Mouse (Mus musculus): ENCODE data around the gene Gpr183.

Gpr183 gene

DNA sequence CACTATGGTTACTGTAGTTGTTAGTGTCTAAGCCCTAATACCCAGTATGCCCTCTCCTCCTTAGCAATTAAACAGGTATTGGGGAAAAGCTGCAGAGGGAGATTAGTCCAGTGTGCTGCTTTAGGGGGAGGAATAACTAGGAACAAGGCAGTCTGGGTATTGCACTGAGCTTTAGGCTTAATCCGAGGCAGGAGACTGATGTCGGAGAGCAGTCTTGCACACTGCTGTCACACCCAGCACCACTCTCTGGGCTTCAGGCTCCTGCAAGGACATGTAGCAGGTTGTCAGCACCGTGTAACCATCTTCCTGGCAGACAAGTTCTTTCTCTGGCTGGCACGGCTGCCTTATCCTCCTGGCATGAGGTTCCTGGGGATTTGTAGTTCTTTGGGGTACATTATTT lies 32.8 kb downstream of the Gpr183 start:
- in situ Hi-C loops (cut with MboI), result no loop called here

DNA sequence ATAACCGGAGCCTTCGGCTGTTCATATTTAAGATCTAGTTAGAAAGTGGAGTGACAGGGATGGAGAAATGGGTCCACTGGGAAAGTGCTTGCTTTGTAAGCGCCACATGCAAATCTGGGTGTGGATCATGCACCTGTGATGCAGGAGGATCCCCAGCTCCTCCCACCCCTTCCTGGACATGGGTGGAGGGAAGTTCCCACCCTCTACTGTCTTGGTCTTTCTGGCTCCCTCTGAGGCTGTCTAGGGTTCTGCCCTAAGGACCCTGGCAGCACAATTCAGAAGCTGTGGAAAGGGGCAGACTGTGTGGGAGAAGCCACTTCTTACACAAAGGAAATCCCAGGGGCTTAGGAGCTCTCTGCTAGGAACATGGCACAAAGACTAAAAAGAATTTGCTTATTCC lies 33.4 kb downstream of the Gpr183 start:
- in situ Hi-C loops (cut with MboI), result no loop called here

DNA sequence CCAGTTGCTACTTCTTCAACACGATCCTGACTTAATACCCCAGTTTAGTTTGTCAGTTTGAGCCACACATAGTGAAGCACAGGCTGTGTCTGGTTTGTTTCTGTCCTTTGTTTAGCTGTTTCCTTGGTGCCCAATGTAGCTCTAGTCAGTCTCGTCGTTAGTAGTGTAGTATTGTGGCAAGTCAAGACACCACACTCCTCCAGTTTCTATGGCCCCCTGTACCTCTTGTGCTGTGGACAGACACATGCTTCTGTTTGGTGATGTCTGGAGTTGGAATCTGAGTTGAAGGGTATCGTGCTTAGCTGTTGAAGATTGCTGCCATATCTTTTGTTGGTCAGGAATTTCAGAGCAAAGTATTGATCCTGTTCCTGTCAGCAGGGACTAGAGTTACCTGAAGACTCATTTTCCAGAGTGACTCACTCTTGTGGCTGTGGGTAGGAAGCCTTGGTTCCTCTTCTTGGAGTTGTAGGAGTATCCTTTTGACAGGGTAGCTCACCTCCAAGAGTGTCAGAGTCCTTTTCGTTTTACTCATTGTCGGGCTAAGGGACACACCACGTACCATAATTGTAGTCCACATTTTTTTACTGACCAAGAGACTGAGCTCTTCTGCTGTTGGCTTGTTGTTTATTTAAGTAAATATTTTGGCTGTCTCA lies 34.1 kb downstream of the Gpr183 start:
- in situ Hi-C loops (cut with MboI), result no loop called here

DNA sequence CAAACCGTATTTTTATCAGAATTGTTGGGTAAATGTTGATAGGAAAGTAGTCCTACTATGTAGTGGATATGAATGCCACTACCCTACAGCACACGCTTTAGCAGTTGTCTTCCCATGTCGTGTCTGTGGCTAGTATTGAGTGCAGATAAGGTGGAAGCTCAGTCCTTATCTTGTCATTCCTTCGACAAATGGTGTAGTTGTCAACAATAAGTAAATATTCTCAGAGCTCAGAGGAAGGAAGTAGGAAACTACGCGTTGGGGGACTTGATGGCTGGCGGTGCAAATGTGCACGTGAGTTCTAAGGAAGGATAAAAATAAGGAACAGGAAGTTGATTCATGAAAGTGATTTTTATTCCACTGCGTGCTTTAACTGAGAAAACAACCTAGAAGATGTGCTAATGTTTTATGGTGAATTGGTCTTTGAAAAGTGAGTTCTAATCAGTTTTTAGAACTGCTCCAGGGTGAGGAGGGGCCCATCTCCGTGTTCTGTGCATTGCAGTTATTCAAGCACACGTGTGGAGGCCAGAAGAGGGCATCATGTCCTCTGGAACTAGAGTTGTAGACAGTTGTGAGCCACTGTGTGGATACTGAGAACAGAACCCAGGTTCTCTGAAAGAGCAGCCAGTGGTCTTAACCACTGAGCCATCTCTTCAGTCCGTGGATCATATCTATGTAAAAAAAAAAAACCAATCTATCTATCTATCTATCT lies 35.6 kb downstream of the Gpr183 start:
- in situ Hi-C loops (cut with MboI), result loop anchor here (10.0 kb wide), 1 partner anchor 195 kb away; no protein-coding TSS in a partner anchor

DNA sequence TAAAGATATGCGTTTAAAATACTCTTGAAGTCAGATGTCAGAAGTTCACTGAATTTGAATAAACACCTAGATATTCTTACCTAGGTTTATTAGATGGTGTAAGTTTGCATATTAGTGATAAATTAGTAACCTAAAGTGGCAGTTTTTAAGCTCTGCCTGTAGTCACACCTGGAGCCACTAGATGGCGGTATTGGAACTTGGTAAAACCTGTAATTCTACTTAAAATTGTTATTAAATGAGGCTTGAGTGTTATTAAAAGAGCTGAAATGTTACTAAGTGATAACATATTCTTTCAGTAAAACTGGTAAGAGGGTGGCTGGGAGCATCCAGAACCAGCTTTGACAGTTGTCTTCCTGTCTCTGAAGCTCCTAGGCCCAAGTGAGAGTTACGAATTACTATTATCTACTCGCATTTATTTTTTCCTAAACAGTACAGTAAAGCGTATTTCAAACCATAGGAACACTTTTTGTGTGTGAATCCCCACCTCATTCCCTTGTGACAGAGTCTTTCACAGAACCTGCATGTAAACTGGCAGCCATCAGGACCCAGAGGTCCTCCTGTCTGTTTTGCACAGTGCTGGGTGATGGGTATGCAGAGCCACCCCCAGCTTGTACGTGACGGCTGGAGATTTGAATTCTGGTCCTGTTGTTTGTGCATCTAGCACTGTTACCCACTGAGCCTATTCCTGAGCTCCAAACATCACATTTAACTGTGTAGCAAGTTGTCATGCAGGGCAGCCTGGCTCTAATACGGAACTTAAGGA lies 36.4 kb downstream of the Gpr183 start:
- in situ Hi-C loops (cut with MboI), result loop anchor here (10.0 kb wide), 1 partner anchor 196 kb away; no protein-coding TSS in a partner anchor

DNA sequence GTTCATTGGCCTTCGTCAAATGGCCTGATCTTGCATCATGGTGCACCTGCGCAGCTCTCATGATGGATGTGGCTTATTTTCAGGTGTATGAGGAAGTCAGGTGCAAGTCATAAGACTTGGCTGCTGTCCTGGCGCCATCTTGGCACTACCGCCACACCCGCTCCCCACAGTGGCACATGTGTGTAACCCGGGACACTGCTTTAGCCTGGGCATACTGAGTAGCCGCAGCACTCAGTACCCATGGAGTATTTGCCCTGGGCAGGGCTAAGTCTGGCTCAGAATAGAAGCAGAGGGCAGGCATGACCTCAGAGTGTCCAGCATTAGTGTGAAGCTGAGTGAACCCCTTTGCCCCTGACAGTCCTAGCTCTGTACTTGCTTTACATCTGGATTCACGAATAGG lies 37.5 kb downstream of the Gpr183 start:
- in situ Hi-C loops (cut with MboI), result loop anchor here (10.0 kb wide), 1 partner anchor 197 kb away; no protein-coding TSS in a partner anchor

DNA sequence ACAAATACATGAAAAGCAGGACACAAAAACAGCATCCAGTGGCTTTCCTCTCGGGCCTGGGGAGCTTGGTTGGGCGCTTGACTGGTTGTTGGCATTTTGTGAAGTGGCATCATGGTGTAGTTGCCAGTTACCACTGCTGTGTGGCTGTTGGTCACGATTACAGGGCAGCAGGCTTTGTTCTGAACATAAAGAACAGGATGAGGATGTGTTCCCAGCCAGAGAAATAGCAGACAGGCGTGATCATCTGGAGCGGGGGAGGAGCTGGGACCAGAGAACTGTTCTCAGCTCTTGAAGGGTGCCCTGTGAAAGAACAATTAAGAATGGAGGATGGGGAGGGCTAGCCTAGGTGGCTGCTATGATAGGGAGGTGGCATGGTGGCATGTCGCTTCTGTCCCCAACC lies 38.1 kb downstream of the Gpr183 start:
- in situ Hi-C loops (cut with MboI), result loop anchor here (10.0 kb wide), 1 partner anchor 198 kb away; no protein-coding TSS in a partner anchor

DNA sequence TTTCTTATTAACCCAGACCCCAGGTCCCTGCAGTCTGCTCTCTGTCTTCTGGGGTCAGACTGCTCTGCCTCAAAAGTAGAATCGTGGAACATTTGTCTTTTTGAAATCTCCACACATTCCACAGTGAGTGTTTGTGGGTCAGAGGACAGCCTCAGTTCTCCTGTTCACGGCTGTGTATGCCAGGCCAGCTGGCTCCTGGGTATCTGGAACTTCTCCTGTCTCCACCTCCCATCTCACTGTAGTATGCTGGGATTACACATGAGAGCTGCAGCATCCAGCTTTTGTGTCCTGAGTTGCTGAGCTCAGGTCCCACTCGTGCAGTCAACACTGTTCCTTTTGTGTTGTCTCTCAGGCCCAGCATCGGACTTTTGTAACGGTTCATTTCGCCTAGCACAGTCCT lies 40.1 kb downstream of the Gpr183 start:
- in situ Hi-C loops (cut with MboI), result loop anchor here (5.0 to 10.0 kb wide), 2 partner anchors 58 to 200 kb away; no protein-coding TSS in a partner anchor

DNA sequence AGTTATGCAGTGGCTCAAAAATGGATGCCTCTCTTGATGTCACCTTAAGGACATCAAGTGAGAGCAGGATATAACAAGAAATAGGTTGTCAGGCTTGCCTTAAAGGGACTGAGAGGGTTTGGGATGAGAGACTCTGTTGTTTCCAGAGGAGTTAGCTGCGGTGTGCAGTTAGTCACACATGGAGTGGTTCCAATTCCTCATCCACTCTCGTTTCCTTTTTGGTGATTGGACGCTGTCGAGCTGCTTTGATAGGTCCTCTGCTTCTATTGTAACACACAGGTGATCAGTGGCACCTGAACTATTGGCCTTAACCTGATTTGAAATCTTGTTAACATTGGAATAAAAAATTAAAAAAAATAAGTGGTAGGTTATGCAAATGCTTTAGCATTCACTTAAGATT lies 42.3 kb downstream of the Gpr183 start:
- in situ Hi-C loops (cut with MboI), result loop anchor here (5.0 to 10.0 kb wide), 2 partner anchors 55 to 202 kb away; no protein-coding TSS in a partner anchor

DNA sequence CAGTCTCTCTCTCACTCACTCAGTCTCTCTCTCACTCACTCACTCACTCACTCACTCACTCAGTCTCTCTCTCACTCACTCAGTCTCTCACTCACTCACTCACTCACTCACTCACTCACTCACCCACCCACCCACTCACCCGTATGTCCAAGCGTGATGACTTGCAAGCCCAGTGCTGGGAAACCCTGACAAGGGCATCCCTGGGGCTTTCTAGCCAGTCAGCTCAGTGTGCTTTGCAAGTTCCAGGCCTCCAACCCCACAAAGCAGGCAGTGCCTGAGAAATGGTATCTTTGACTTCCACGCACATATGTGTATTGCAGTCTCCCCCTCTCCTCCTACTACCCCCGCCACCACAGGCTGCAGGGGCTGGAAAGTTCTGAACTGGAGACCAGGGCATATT lies 43.0 kb downstream of the Gpr183 start:
- in situ Hi-C loops (cut with MboI), result loop anchor here (5.0 to 10.0 kb wide), 2 partner anchors 55 to 203 kb away; no protein-coding TSS in a partner anchor

DNA sequence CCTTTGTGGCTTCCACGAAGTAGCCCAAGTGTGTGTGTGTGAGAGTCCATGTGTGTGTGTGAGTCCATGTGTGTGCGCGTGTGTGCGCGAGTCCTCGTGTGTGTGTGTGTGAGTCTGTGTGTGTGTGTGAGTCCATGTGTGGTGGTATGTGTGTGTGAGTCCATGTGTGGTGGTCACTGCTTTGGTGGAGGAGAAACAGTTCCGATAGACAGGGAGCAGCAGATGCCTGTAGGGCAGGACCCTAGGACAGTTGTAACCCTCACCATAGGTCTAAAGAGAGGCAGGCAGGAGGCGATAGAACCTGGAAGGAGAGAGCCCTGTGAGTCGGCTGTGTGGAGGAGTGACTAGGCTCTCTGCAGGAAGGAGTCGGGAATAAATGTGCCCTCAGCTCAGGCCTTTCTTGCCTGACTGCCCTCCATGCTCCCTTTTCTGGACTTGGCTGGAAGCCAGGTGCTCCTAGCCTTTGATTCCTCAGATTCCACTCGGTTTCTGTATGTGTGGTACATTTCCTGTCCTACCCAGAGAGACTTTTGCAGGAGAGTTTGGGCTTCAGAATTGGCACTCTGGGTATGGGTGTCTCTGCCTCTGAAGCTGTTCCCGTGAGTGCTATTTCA lies 44.4 kb downstream of the Gpr183 start:
- in situ Hi-C loops (cut with MboI), result loop anchor here (5.0 to 10.0 kb wide), 2 partner anchors 53 to 204 kb away; no protein-coding TSS in a partner anchor

DNA sequence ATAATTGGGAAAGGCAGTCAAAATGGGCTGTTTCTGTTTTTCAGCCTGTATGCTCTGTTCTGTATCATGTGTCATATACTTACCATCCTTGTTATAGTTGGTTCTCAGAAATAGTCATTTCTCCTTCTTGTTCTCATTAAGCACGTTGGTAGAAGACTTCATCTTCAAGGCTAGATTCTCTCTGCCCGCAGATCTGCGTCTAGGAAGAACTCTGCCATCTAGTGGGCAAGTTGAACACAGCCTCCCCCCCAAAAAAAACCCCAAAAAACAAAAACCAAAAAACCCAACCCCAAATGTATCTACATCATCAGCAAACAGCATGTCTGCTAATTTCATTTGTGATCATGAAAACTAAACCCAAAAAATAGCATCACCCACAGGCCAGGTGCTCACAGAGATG lies 45.2 kb downstream of the Gpr183 start:
- in situ Hi-C loops (cut with MboI), result loop anchor here (5.0 to 10.0 kb wide), 2 partner anchors 52 to 205 kb away; no protein-coding TSS in a partner anchor

DNA sequence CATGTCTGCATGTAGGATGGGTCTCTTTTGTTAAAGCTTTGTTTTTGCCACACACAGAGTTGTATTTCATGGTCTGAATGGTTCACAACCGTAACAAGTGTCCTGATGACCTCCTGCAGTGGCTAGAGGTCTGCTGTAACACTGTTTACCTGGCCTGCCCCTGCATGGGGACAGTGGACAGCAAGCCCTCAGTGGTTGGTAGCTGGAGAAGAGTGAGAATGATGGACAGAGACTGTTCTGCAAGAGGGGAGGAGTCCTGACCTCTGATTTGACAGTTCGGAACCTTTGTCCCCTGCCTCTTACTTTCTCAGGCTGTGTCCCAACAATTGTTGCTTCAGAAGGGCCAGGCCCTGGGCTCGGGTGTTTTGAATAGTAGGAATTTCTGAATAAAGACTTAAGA lies 46.7 kb downstream of the Gpr183 start:
- in situ Hi-C loops (cut with MboI), result no loop called here

DNA sequence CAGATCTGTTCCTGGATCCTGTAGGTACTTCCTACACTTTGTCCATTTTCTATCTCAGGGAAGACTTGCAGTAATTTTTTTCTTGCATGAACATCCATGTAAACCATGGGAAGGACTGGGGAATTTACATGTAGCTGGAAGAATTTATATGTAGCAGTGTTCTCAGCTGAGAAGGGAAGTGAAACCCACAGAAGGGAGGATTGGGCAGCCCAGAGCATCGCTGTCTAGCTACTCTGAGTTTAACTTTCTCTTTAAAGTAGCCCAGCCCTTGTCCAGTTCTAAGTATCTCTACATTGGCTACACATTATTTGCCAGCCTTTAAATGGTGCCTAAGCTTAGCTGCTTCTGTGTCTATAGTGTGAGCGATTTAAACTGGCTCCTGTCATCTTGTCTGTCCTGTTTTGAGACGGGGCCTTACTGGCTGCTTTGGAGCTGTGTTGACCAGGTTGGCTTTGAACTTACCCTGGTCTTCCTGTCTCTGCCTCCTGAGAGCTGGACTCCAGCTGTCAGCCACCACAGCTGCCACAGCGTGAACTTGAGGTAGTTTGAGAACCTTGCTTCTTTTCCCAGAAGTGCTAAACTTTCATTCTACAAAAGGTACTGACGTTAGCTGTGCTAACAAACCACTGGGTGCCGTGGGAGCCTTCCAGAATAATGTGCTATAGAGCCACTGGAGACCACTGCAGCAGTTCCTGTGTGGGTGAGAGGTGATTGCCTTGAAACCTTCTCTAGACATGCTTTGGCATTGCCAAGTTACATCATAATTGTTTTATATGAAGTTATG lies 48.5 kb downstream of the Gpr183 start:
- in situ Hi-C loops (cut with MboI), result no loop called here

DNA sequence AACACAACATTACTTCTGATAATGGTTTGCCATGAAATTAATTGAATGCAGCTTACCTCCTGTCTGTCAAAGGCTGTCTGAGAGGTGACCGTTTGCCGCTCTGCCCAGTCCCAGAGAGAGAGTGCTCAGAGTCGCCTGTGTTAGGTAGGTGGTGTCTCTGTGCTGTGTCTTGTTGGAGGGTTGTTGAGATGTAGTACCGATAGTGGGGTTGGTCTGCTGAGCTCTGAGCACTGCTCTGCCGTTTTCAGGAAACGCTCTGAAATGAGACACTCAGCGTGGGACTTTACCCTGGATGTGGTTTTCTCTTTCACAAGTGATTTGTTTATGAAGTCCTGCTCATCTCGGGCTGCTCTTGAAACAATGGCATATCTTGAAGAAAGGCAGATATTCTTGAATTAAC lies 49.4 kb downstream of the Gpr183 start, which contains the start of gene Gpr18:
Gene Gpr18 (minus strand): TSS at position 161 of the 400 bp plus-strand sequence.
- in situ Hi-C loops (cut with MboI), result no loop called here

DNA sequence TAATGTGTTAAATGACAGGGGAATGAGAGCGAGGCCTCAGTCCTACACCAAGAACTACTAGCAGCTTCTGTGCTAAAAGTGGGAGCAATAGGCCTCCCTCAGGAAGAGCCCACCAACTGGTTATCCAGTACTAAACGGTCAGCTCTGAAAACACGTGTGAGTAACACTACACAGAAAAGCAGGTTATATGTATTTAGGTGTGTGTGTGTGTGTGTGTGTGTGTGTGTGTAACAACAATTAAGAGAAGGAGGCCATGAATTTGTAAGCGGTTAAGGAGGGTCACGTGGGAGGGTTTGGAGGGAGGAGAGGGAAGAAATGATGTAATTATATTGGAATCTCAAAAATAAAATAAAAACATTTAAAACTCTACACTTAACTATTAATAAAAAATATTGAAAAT lies 49.9 kb downstream of the Gpr183 start:
- in situ Hi-C loops (cut with MboI), result no loop called here

DNA sequence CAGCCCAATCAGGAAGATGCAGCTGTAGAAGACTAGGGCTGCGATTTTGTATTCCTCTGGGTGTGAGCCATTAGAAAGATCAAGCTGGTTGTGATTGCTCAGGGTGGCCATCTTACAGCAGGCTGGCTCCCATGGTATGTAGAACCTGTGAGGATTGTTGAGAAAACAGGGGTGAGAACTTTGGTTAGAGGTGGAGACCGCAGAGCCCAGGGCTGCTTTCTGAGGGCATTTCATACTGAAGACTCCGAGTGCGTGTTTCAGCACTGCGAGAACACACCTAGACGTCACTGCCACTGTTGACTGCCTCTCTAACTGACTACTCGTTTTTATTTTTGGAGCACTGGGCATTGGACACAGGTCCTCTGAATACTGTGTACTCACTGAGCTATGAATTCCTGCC lies 52.5 kb downstream of the Gpr183 start:
- in situ Hi-C loops (cut with MboI), result no loop called here

DNA sequence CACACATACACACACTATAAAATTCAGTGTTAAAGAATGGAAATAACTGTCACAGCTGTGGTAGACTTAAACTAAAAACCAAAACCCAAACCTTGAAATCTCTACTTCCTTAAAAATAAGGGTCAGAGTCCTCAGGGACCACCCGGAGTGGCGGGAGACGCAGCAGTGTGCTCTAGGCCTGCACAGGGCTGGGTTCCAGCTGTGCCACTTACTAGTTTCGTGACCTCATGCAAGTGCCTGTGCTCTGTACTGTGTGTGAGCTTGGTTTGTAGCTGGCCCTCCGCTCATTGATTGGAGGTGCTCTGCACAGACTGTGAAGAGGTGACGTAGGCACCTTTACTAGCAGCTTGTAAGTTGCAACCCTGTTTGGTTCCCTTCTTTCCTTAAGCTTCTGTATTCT lies 55.1 kb downstream of the Gpr183 start:
- in situ Hi-C loops (cut with MboI), result no loop called here

DNA sequence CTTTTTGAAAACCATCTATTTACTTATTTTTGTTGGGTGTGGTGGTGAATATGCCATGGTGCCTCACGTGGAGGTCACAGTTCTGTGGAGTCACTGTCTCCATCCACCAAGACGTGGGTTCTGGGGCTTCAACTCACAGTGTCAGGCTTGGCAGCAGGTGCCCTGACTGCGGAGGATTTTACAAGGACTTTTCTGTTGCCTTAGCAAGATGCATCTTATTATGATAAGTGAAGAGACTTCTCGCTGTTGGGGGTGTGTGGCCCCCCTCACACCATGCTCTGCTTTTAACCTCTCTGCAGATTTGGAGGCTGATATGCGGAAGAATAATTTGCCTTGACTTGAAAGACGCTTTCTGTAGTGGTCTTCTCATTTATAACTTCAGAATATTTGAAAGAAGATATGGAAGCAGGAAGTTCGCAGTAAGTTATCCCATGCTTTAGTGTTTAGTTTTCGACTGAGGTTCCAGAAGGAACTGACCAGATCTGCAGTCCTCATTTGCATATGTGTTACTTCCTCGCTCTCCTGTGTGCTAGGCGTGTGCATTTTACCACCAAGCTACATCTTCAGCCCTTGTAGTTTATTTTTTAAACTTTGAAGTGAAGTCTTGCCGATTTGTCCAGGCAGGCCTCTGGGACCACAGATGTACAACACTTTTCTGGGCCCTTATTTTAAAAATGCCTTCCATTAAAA lies 57.9 kb downstream of the Gpr183 start:
- in situ Hi-C loops (cut with MboI), result no loop called here

DNA sequence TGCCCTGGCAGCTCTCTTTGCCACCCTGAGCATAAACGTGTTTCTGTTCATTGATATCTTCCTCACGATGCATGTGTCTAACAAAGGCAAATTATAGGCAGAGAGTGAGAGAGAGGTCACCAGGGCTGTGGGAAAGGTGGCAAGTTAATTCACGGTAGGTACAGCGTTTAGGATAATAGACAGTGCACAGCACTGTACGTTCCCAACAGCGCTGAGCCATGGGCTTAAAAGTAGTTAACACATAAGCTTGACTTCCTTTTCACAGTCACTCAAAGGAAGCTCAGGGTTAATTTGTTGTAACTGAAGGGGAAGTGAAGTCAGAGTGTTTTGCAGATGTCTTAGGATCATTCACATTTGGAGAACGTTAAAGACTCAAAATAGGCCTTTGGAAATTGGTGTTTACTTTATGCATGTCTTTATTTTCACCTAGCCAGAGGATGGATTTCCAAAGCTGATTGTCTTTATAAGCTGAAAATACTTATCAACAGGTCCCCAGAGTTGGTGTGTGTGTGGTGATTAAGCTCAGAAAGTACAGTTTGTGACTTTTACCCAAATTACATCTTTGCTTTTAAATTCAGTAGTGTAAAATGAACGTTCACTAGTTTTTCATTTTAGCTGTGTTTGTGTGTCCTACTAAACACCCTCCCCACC lies 58.5 kb downstream of the Gpr183 start:
- in situ Hi-C loops (cut with MboI), result no loop called here
